Mouse (Mus musculus) CD4-positive helper T cell, adult 2 months (primary cell): ENCODE results near the gene Tmod3.

Experiments
- DNase-seq: peaks from one replicate; pipeline ENCODE4 v3.0.0-alpha.2; 2012; ENCODE audit warnings: low read depth, missing footprints, low spot score

Tmod3 gene

GRCm38 (mm10) chr9:75559512-75560012 is at the start of gene Tmod3:
TSS of gene Tmod3 (minus strand) at chr9:75559657.
- DNase-seq: peak; percentile 91

GRCm38 (mm10) chr9:75607496-75607895 is 48.0 kb upstream of the Tmod3 start:
- no peak for DNase-seq

GRCm38 (mm10) chr9:75601510-75601909 is 42.1 kb upstream of the Tmod3 start:
- no peak for DNase-seq

GRCm38 (mm10) chr9:75600166-75600934 is 40.9 kb upstream of the Tmod3 start:
- DNase-seq: no peak

GRCm38 (mm10) chr9:75599191-75599841 is 39.9 kb upstream of the Tmod3 start:
- DNase-seq: no peak

- no peak for DNase-seq
These were observed 38.1 kb upstream of the Tmod3 start for GRCm38 (mm10) chr9:75597596-75597995.

GRCm38 (mm10) chr9:75597036-75597435 is 37.6 kb upstream of the Tmod3 start:
- DNase-seq: no peak

- DNase-seq: no peak
These were observed 34.0 kb upstream of the Tmod3 start for GRCm38 (mm10) chr9:75593481-75593880.

- DNase-seq: no peak
These were observed 30.7 kb upstream of the Tmod3 start for GRCm38 (mm10) chr9:75589850-75590790.

GRCm38 (mm10) chr9:75581694-75582350 is 22.4 kb upstream of the Tmod3 start:
- DNase-seq: peak; percentile 47

GRCm38 (mm10) chr9:75579321-75579720 is 19.9 kb upstream of the Tmod3 start:
- DNase-seq: no peak

GRCm38 (mm10) chr9:75571036-75571942 is 11.8 kb upstream of the Tmod3 start:
- DNase-seq: no peak

- DNase-seq: no peak
These were observed 8.9 kb upstream of the Tmod3 start for GRCm38 (mm10) chr9:75568399-75568798.

- DNase-seq: no peak
These were observed 5.4 kb upstream of the Tmod3 start for GRCm38 (mm10) chr9:75564892-75565291.

- DNase-seq: no peak
These were observed 4.2 kb upstream of the Tmod3 start for GRCm38 (mm10) chr9:75563622-75564021.

GRCm38 (mm10) chr9:75563176-75563575 is 3.7 kb upstream of the Tmod3 start:
- DNase-seq: no peak

GRCm38 (mm10) chr9:75561040-75561669 is 1.7 kb upstream of the Tmod3 start:
- DNase-seq: no peak

- DNase-seq: no peak
These were observed 896 bp upstream of the Tmod3 start for GRCm38 (mm10) chr9:75560353-75560752.

GRCm38 (mm10) chr9:75558812-75559511 is 495 bp downstream of the Tmod3 start:
- DNase-seq: peak; percentile 75
